Mouse (Mus musculus) liver, postnatal 0 days (tissue): ENCODE measurements around the gene Pip4k2a. TPM values are rescaled to one million over a fixed set of nuclear protein-coding genes. Genes with fewer than 3 reads are reported as not detected.
A peak's percentile ranks its signal among the peaks of the same experiment; 100 is the strongest.

Experiments used
- ATAC-seq: fragments of 200-750 bp; cut with Nextera tagmentation; 2 replicates; pipeline ENCODE4 v1.8.0; 2017; ENCODE audit warnings: mild to moderate bottlenecking, moderate library complexity
- DNase-seq: peaks from one replicate; pipeline ENCODE4 v3.0.0-alpha.2; 2016
- H3K27ac ChIP-seq: fragments of 300-500 bp; sonication (generic); 2 replicates; pipeline ENCODE4 v1.5.1; 2014; ENCODE audit warnings: antibody characterized with exemption, moderate library complexity, mild to moderate bottlenecking, low read depth
- H3K27me3 ChIP-seq: fragments of 300-500 bp; sonication (generic); 2 replicates; pipeline ENCODE4 v1.6.1; 2014; ENCODE audit warnings: low read length, control low read depth, mixed read lengths; ENCODE audit not compliant: insufficient read depth
- H3K36me3 ChIP-seq: fragments of 300-500 bp; sonication (generic); replicated peaks from 2 replicates; pipeline ENCODE4 v1.6.1; 2014; ENCODE audit warnings: mild to moderate bottlenecking, control low read depth, low read length, moderate library complexity, mixed read lengths; ENCODE audit not compliant: insufficient read depth
- H3K4me1 ChIP-seq: fragments of 300-500 bp; sonication (generic); 2 replicates; pipeline ENCODE4 v1.6.1; 2014; ENCODE audit warnings: antibody characterized with exemption, mild to moderate bottlenecking, control low read depth; ENCODE audit not compliant: insufficient read depth
- H3K4me2 ChIP-seq: fragments of 300-500 bp; sonication (generic); 2 replicates; pipeline ENCODE4 v1.6.1; 2014; ENCODE audit warnings: low read depth, mild to moderate bottlenecking, low read length, moderate library complexity, mixed read lengths
- H3K4me3 ChIP-seq: fragments of 300-500 bp; sonication (generic); 2 replicates; pipeline ENCODE4 v1.5.1; 2014; ENCODE audit warnings: low read depth, low read length
- H3K9ac ChIP-seq: fragments of 300-500 bp; sonication (generic); replicated peaks from 2 replicates; pipeline ENCODE4 v1.6.1; 2014; ENCODE audit warnings: mild to moderate bottlenecking, moderate library complexity
- H3K9me3 ChIP-seq: fragments of 300-500 bp; sonication (generic); 2 replicates; pipeline ENCODE4 v1.6.1; 2016; ENCODE audit warnings: mild to moderate bottlenecking, control low read depth, low read length, mixed read lengths
- CTCF ChIP-seq: sonication (generic); IDR thresholded peaks from 2 replicates; pipeline ENCODE4 v1.5.1; 2016; ENCODE audit warnings: antibody characterized with exemption, low read depth
- EP300 ChIP-seq: IDR thresholded peaks from 2 replicates; pipeline ENCODE4 v1.6.1; 2016; ENCODE audit warnings: antibody characterized with exemption, low read depth, mild to moderate bottlenecking
- WGBS: fragments of 180-500 bp; shearing (Covaris S2); extraction: QIAGEN DNeasy Blood & Tissue Kit; methylation state at CpG from one replicate; pipeline ENCODE4 v1.1.7; 2014; ENCODE audit not compliant: insufficient replicate concordance; 5-methylcytosine and 5-hydroxymethylcytosine counted together
- polyA plus RNA-seq: library from polyadenylated mRNA; unstranded; fragments of >200 nt; fragmentation: Nextera tagmentation; extraction: Ambion mirVana; gene quantifications from 2 replicates; pipeline ENCODE4 v1.2.1, GENCODE M21; 2015

The Pip4k2a gene
- polyA plus RNA-seq, 1 experiment from 2014 or later, result 8.0 TPM

- TF ChIP-seq EP300 (no peak), CTCF (no peak)
- 61% methylated on average over 13 of the region's 13 CpGs for WGBS
- Histone ChIP-seq H3K9ac (no peak overlapping the region), H3K9me3 (no peaks in the 10 kb centered on the region), H3K27ac (no peak overlapping the region), H3K4me2 (peak overlapping the region; percentile 16), H3K4me1 (peaks cover 62% of the 10 kb centered on the region), H3K36me3 (no peaks in the 10 kb centered on the region), H3K4me3 (no peak overlapping the region), H3K27me3 (no peaks in the 10 kb centered on the region)
- ATAC-seq (peak; percentile 13; the same call in 1 of the 2 replicates), DNase-seq (no peak)
Observed at GRCm38 (mm10) chr2:18955671-18956070, 42.3 kb downstream of the Pip4k2a start.

DNA sequence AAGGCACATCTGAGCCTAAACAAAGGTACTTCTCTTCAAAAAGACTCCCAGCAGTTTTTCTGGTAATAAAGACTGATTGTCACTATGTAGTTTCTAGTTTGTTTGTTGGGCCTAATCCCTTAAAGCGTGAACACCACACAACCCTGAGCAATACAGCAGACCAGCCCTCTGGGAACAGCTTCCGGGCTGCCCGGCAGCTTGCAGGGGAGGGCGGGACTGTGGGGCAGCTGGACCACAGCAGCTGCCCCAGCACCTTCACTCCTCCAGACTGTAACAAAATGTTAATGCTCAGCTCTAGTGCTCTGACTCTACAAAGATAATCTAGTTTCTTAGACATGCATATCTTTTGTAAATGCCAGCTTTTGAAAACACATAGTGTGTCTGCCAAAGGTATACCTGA is 42.9 kb downstream of the Pip4k2a start:
- no peak overlapping the region for H3K4me3 ChIP-seq
- H3K36me3 ChIP-seq, result no peaks in the 10 kb centered on the region
- DNase-seq (no peak), ATAC-seq (no peak)
- TF ChIP-seq CTCF (no peak), EP300 (no peak)
- no peak overlapping the region for H3K9ac ChIP-seq
- no peaks in the 10 kb centered on the region for H3K27me3 ChIP-seq
- 24% methylated on average over 4 of the region's 4 CpGs for WGBS
- peak overlapping the region; percentile 45 for H3K4me2 ChIP-seq
- 0 out of 2 replicates have a peak overlapping the region, but pooled peaks have one; percentile 23 for H3K27ac ChIP-seq
- H3K9me3 ChIP-seq, result no peaks in the 10 kb centered on the region
- peaks cover 64% of the 10 kb centered on the region for H3K4me1 ChIP-seq

GRCm38 (mm10) chr2:18954422-18954821 is 43.5 kb downstream of the Pip4k2a start:
- H3K4me3 ChIP-seq, result no peak overlapping the region
- no peaks in the 10 kb centered on the region for H3K27me3 ChIP-seq
- H3K9ac ChIP-seq, result no peak overlapping the region
- H3K36me3 ChIP-seq, result no peaks in the 10 kb centered on the region
- peaks cover 65% of the 10 kb centered on the region for H3K4me1 ChIP-seq
- peak overlapping the region; percentile 45 for H3K4me2 ChIP-seq
- WGBS, result 41% methylated on average over 4 of the region's 4 CpGs
- TF ChIP-seq EP300 (peak; percentile 86), CTCF (no peak)
- ATAC-seq (peak; percentile 40), DNase-seq (no peak)
- no peak overlapping the region for H3K27ac ChIP-seq
- no peaks in the 10 kb centered on the region for H3K9me3 ChIP-seq

DNA sequence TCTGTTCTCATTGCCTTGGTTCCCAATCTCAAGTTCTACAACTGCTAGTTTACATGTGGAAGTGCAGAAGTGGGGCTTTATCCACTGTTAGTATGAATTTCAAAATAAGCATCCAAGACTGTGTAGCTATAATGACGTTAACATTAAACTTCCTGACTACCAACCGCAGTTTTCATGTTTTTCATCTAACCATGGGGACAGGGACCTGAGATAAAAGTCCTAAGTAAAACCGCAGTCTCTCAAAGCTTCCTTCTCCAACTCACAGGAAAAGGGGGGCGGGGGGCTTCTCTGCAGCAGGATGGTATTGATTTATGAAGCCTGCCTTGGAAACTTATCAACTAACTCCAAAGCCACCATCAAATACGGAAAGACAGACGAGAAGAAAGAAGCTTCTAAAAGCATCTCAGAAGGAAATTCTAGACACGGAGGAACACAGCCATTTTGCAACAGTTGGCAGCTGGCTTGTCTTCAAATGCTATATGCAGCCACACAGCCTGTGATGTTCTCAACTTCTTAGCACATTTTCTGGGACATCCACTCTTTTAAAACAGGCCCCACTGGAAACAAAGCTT is 45.7 kb downstream of the Pip4k2a start:
- peak overlapping the region; percentile 61 for H3K27ac ChIP-seq
- 16% methylated on average over 7 of the region's 7 CpGs for WGBS
- no peak for DNase-seq
- no peak for ATAC-seq
- peak overlapping the region; percentile 49 for H3K4me2 ChIP-seq
- H3K4me3 ChIP-seq, result peak overlapping the region; percentile 1; the same call in 1 of the 2 replicates
- H3K9ac ChIP-seq, result no peak overlapping the region; the same call in 1 of the 2 replicates
- H3K36me3 ChIP-seq, result no peaks in the 10 kb centered on the region
- no peaks in the 10 kb centered on the region for H3K27me3 ChIP-seq
- no peaks in the 10 kb centered on the region for H3K9me3 ChIP-seq
- peaks cover 52% of the 10 kb centered on the region for H3K4me1 ChIP-seq
- no peak for TF ChIP-seq CTCF
- peak; percentile 59; the same call in 1 of the 2 replicates for TF ChIP-seq EP300

DNA sequence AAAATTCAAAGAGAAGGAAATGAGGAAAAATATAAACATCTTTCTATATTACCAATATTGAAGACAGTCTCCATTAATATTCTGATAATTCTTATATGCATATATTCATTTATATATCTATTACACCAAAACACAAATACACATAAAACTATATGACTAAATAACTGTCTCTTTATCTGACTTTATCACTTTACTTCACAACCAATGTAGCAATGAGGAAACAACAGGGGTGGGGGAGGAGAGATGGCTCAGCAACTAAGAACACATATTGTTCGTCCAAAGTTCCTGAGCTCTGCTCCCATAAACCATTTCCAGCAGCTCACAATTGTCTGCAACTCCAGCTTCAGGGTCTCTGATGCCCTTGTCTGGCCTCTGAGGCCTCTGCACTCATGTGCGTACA is 47.2 kb downstream of the Pip4k2a start:
- WGBS, result 48% methylated on average over 2 of the region's 2 CpGs
- Histone ChIP-seq H3K9me3 (no peaks in the 10 kb centered on the region), H3K9ac (no peak overlapping the region), H3K27me3 (no peaks in the 10 kb centered on the region), H3K4me3 (no peak overlapping the region), H3K27ac (no peak overlapping the region), H3K4me1 (peaks cover 42% of the 10 kb centered on the region), H3K36me3 (no peaks in the 10 kb centered on the region), H3K4me2 (no peak overlapping the region)
- DNase-seq, result no peak
- TF ChIP-seq EP300, result no peak
- TF ChIP-seq CTCF, result no peak
- no peak for ATAC-seq

GRCm38 (mm10) chr2:18948741-18949140 is 49.2 kb downstream of the Pip4k2a start:
- Histone ChIP-seq H3K27me3 (no peaks in the 10 kb centered on the region), H3K4me3 (no peak overlapping the region), H3K27ac (no peak overlapping the region), H3K36me3 (no peaks in the 10 kb centered on the region), H3K4me2 (no peak overlapping the region), H3K4me1 (peaks cover 25% of the 10 kb centered on the region), H3K9me3 (no peaks in the 10 kb centered on the region), H3K9ac (no peak overlapping the region)
- 48% methylated on average over 7 of the region's 7 CpGs for WGBS
- no peak for ATAC-seq
- TF ChIP-seq CTCF, result no peak
- no peak for TF ChIP-seq EP300
- no peak for DNase-seq
